Mouse (Mus musculus): ENCODE measurements at regions not wholly inside any gene's neighbourhood (a gene's known extent, or its start where the extent isn't known, plus 50 kb on each side); places are given as distances from the start of the nearest gene placed in this dataset.

- H3K4me2 ChIP-seq = no peak overlapping the region
- no peaks in the 10 kb centered on the region for H3K4me1 ChIP-seq
- no peaks in the 10 kb centered on the region for H3K36me3 ChIP-seq
- H3K9me3 ChIP-seq = no peaks in the 10 kb centered on the region
- H3K27ac ChIP-seq = no peak overlapping the region
- ATAC-seq (ENCODE audit: borderline replicate concordance, extremely low read depth, low FRiP score, low TSS enrichment) = no peak
- WGBS = 85% methylated on average over 2 of the region's 2 CpGs
- no peak overlapping the region for H3K4me3 ChIP-seq
- no peaks in the 10 kb centered on the region for H3K27me3 ChIP-seq
- H3K9ac ChIP-seq = no peak overlapping the region
These were observed 441.9 kb downstream of the Tmem161b start for GRCm38 (mm10) chr13:84663967-84664366.

- no peak for ATAC-seq (ENCODE audit: borderline replicate concordance, extremely low read depth, low FRiP score, low TSS enrichment)
- H3K27me3 ChIP-seq = no peaks in the 10 kb centered on the region
- H3K9ac ChIP-seq = no peak overlapping the region
- no peaks in the 10 kb centered on the region for H3K9me3 ChIP-seq
- H3K36me3 ChIP-seq = no peaks in the 10 kb centered on the region
- 27% methylated on average over 2 of the region's 2 CpGs for WGBS
- no peak overlapping the region for H3K4me2 ChIP-seq
- no peak overlapping the region for H3K4me3 ChIP-seq
- H3K27ac ChIP-seq = no peak overlapping the region
- H3K4me1 ChIP-seq = no peaks in the 10 kb centered on the region
These were observed 458.9 kb downstream of the Tmem161b start for GRCm38 (mm10) chr13:84680971-84681370.

GRCm38 (mm10) chr13:84685930-84686329, 463.8 kb downstream of the Tmem161b start:
- Histone ChIP-seq H3K27me3 (no peaks in the 10 kb centered on the region), H3K4me2 (no peak overlapping the region), H3K27ac (no peak overlapping the region), H3K9me3 (no peaks in the 10 kb centered on the region), H3K4me1 (no peaks in the 10 kb centered on the region), H3K9ac (no peak overlapping the region), H3K4me3 (no peak overlapping the region), H3K36me3 (no peaks in the 10 kb centered on the region)
- ATAC-seq (ENCODE audit: borderline replicate concordance, extremely low read depth, low FRiP score, low TSS enrichment) = no peak
- 51% methylated on average over 2 of the region's 2 CpGs for WGBS

GRCm38 (mm10) chr13:84693462-84693861, 471.4 kb downstream of the Tmem161b start:
- no peak for ATAC-seq (ENCODE audit: borderline replicate concordance, extremely low read depth, low FRiP score, low TSS enrichment)
- H3K4me1 ChIP-seq = no peaks in the 10 kb centered on the region
- no peak overlapping the region for H3K4me3 ChIP-seq
- H3K36me3 ChIP-seq = no peaks in the 10 kb centered on the region
- no peaks in the 10 kb centered on the region for H3K27me3 ChIP-seq
- no peaks in the 10 kb centered on the region for H3K9me3 ChIP-seq
- H3K27ac ChIP-seq = no peak overlapping the region
- WGBS = 74% methylated on average over 2 of the region's 2 CpGs
- no peak overlapping the region for H3K4me2 ChIP-seq
- H3K9ac ChIP-seq = no peak overlapping the region

GRCm38 (mm10) chr13:84698472-84699080, 476.5 kb downstream of the Tmem161b start:
- WGBS = 40% methylated on average over 3 of the region's 3 CpGs

GRCm38 (mm10) chr13:84741231-84741630, 448.0 kb upstream of the Ccnh start:
- Histone ChIP-seq H3K9me3 (no peaks in the 10 kb centered on the region), H3K36me3 (no peaks in the 10 kb centered on the region), H3K27me3 (no peaks in the 10 kb centered on the region), H3K4me1 (no peaks in the 10 kb centered on the region), H3K9ac (no peak overlapping the region), H3K27ac (no peak overlapping the region), H3K4me2 (no peak overlapping the region), H3K4me3 (no peak overlapping the region)
- no peak for ATAC-seq (ENCODE audit: borderline replicate concordance, extremely low read depth, low FRiP score, low TSS enrichment)
- 75% methylated on average over 4 of the region's 4 CpGs for WGBS

More at GRCm38 (mm10) chr13:84698472-84699080, 476.5 kb downstream of the Tmem161b start:
- Histone ChIP-seq H3K4me1 (no peaks in the 10 kb centered on the region), H3K27me3 (no peaks in the 10 kb centered on the region), H3K9ac (no peak overlapping the region), H3K9me3 (no peaks in the 10 kb centered on the region), H3K4me3 (no peak overlapping the region), H3K4me2 (no peak overlapping the region), H3K36me3 (no peaks in the 10 kb centered on the region), H3K27ac (no peak overlapping the region)
- no peak for ATAC-seq (ENCODE audit: borderline replicate concordance, extremely low read depth, low FRiP score, low TSS enrichment)

GRCm38 (mm10) chr13:84748331-84748730, 440.9 kb upstream of the Ccnh start:
- no peaks in the 10 kb centered on the region for H3K36me3 ChIP-seq
- no peak for ATAC-seq (ENCODE audit: borderline replicate concordance, extremely low read depth, low FRiP score, low TSS enrichment)
- H3K4me2 ChIP-seq = no peak overlapping the region
- H3K9ac ChIP-seq = no peak overlapping the region
- H3K27ac ChIP-seq = no peak overlapping the region
- no peak overlapping the region for H3K4me3 ChIP-seq
- H3K9me3 ChIP-seq = no peaks in the 10 kb centered on the region
- no peaks in the 10 kb centered on the region for H3K4me1 ChIP-seq
- 78% methylated on average over 2 of the region's 2 CpGs for WGBS
- H3K27me3 ChIP-seq = no peaks in the 10 kb centered on the region

GRCm38 (mm10) chr13:84749214-84749613, 440.0 kb upstream of the Ccnh start:
- WGBS = 92% methylated on average over 1 of the region's 1 CpGs
- no peak for ATAC-seq (ENCODE audit: borderline replicate concordance, extremely low read depth, low FRiP score, low TSS enrichment)
- no peak overlapping the region for H3K9ac ChIP-seq

GRCm38 (mm10) chr13:84750136-84750535, 439.1 kb upstream of the Ccnh start:
- ATAC-seq (ENCODE audit: borderline replicate concordance, extremely low read depth, low FRiP score, low TSS enrichment) = no peak
- 80% methylated on average over 2 of the region's 2 CpGs for WGBS

More at GRCm38 (mm10) chr13:84749214-84749613, 440.0 kb upstream of the Ccnh start:
- H3K9me3 ChIP-seq = no peaks in the 10 kb centered on the region
- no peak overlapping the region for H3K4me2 ChIP-seq
- no peak overlapping the region for H3K4me3 ChIP-seq
- no peaks in the 10 kb centered on the region for H3K36me3 ChIP-seq
- H3K4me1 ChIP-seq = no peaks in the 10 kb centered on the region
- H3K27me3 ChIP-seq = no peaks in the 10 kb centered on the region
- no peak overlapping the region for H3K27ac ChIP-seq

GRCm38 (mm10) chr13:84751576-84752490, 437.4 kb upstream of the Ccnh start:
- 50% methylated on average over 2 of the region's 2 CpGs for WGBS
- no peaks in the 10 kb centered on the region for H3K36me3 ChIP-seq
- no peak overlapping the region for H3K4me3 ChIP-seq
- no peaks in the 10 kb centered on the region for H3K27me3 ChIP-seq
- no peaks in the 10 kb centered on the region for H3K4me1 ChIP-seq
- no peak for ATAC-seq (ENCODE audit: borderline replicate concordance, extremely low read depth, low FRiP score, low TSS enrichment)
- H3K27ac ChIP-seq = no peak overlapping the region
- H3K9me3 ChIP-seq = no peaks in the 10 kb centered on the region
- H3K9ac ChIP-seq = no peak overlapping the region
- H3K4me2 ChIP-seq = no peak overlapping the region

More at GRCm38 (mm10) chr13:84750136-84750535, 439.1 kb upstream of the Ccnh start:
- Histone ChIP-seq H3K9ac (no peak overlapping the region), H3K4me2 (no peak overlapping the region), H3K36me3 (no peaks in the 10 kb centered on the region), H3K27ac (no peak overlapping the region), H3K9me3 (no peaks in the 10 kb centered on the region), H3K4me1 (no peaks in the 10 kb centered on the region), H3K27me3 (no peaks in the 10 kb centered on the region), H3K4me3 (no peak overlapping the region)

GRCm38 (mm10) chr13:84752491-84752820, 436.8 kb upstream of the Ccnh start:
- ATAC-seq (ENCODE audit: borderline replicate concordance, extremely low read depth, low FRiP score, low TSS enrichment) = no peak

GRCm38 (mm10) chr13:84753751-84754500, 435.3 kb upstream of the Ccnh start:
- Histone ChIP-seq H3K27ac (no peak overlapping the region), H3K4me3 (no peak overlapping the region), H3K9ac (no peak overlapping the region), H3K36me3 (no peaks in the 10 kb centered on the region), H3K9me3 (no peaks in the 10 kb centered on the region), H3K4me2 (no peak overlapping the region), H3K4me1 (no peaks in the 10 kb centered on the region), H3K27me3 (peaks cover 4% of the 10 kb centered on the region; the same call in 1 of the 2 replicates)
- WGBS = 85% methylated on average over 4 of the region's 4 CpGs
- ATAC-seq (ENCODE audit: borderline replicate concordance, extremely low read depth, low FRiP score, low TSS enrichment) = no peak

More at GRCm38 (mm10) chr13:84752491-84752820, 436.8 kb upstream of the Ccnh start:
- Histone ChIP-seq H3K9ac (no peak overlapping the region), H3K4me3 (no peak overlapping the region), H3K4me1 (no peaks in the 10 kb centered on the region), H3K27me3 (no peaks in the 10 kb centered on the region), H3K27ac (no peak overlapping the region), H3K36me3 (no peaks in the 10 kb centered on the region), H3K4me2 (no peak overlapping the region), H3K9me3 (no peaks in the 10 kb centered on the region)
- WGBS = 76% methylated on average over 4 of the region's 4 CpGs
